ENCODE assay signal across 10 mouse cellular contexts in genomic region chr1:181728707-181729106, GRCm38 (mm10).
DNase-seq lines count a peak whose midpoint lies in the region; ATAC-seq and TF ChIP-seq lines count a peak whose summit lies in the region.
"Had no signal": no experiment of that assay in that cellular context is flagged by ENCODE, and none has a peak within 500 bp of the region (broad histone marks: within the 10 kb centered on the region; RNA-seq: fewer than 3 reads in every experiment).

No protein-coding gene starts in this region.

- DNase-seq in cerebellum, adult 2 months: no peak
- DNase-seq in cerebellum, adult 11-12 months: no peak
- peak; percentile 41 for DNase-seq in limb, embryonic 11.5 days (ENCODE audit: low spot score)
- no peak for DNase-seq in limb, embryonic 10.5 days (ENCODE audit: low spot score)
- peak; percentile 19 for DNase-seq in adrenal gland, postnatal 25 days
- DNase-seq in heart, postnatal 4 days: peak; percentile 43

- no peak overlapping the region for H3K9ac ChIP-seq in limb, embryonic 11.5 days (ENCODE audit: low read length)
- H3K9ac ChIP-seq: liver, embryonic 15.5 days had no signal

- no peak overlapping the region for H3K27ac ChIP-seq in cerebellum, adult 2 months (ENCODE audit: insufficient read depth, low read length)
- no peak overlapping the region for H3K27ac ChIP-seq in limb, embryonic 11.5 days (replicated peaks; ENCODE audit: low read depth, low read length)
- no peak overlapping the region for H3K27ac ChIP-seq in limb, embryonic 10.5 days
- H3K27ac ChIP-seq: liver, embryonic 15.5 days had no signal

- TF ChIP-seq POLR2A in cerebellum, adult 2 months (IDR thresholded peaks at IDR 0.05; ENCODE audit: borderline replicate concordance, insufficient read depth, low read length): no peak

- H3K27me3 ChIP-seq in cerebellum, adult 2 months (ENCODE audit: control insufficient read depth, insufficient read depth, low read length): no peaks in the 10 kb centered on the region
- no peaks in the 10 kb centered on the region for H3K27me3 ChIP-seq in limb, embryonic 11.5 days (ENCODE audit: control insufficient read depth, insufficient read depth, low read length)
- no peaks in the 10 kb centered on the region for H3K27me3 ChIP-seq in limb, embryonic 10.5 days (ENCODE audit: low read depth, poor library complexity, severe bottlenecking)
- H3K27me3 ChIP-seq: liver, embryonic 15.5 days had no signal

- whole genome bisulfite sequencing in cerebellum, adult 2 months: 56% methylated on average over 5 of the region's 5 CpGs
- 54% methylated on average over 5 of the region's 5 CpGs for WGBS in limb, embryonic 11.5 days
- WGBS in limb, embryonic 10.5 days: 60% methylated on average over 5 of the region's 5 CpGs

- H3K4me1 ChIP-seq in cerebellum, adult 2 months (ENCODE audit: control insufficient read depth, insufficient read depth, low read length): no peaks in the 10 kb centered on the region
- H3K4me1 ChIP-seq in limb, embryonic 11.5 days (ENCODE audit: control insufficient read depth, insufficient read depth, low read length): no peaks in the 10 kb centered on the region
- H3K4me1 ChIP-seq in limb, embryonic 10.5 days: no peaks in the 10 kb centered on the region
- H3K4me1 ChIP-seq: liver, embryonic 15.5 days had no signal

- no peaks in the 10 kb centered on the region for H3K9me3 ChIP-seq in limb, embryonic 11.5 days (ENCODE audit: control insufficient read depth, low read length)
- no peaks in the 10 kb centered on the region for H3K9me3 ChIP-seq in limb, embryonic 10.5 days (replicated peaks)
- H3K9me3 ChIP-seq: G1E; liver, embryonic 15.5 days had no signal

- H3K4me3 ChIP-seq in cerebellum, adult 2 months (replicated peaks; ENCODE audit: insufficient read depth, low read depth, low read length): no peak overlapping the region
- H3K4me3 ChIP-seq in limb, embryonic 11.5 days (ENCODE audit: low read depth, low read length): no peak overlapping the region
- no peak overlapping the region for H3K4me3 ChIP-seq in limb, embryonic 10.5 days
- H3K4me3 ChIP-seq: liver, embryonic 15.5 days had no signal

- ATAC-seq in limb, embryonic 11.5 days (ENCODE audit: insufficient number of reproducible peaks, low FRiP score, low TSS enrichment, low read depth): no peak
- peak; percentile 55; the same call in 1 of the 2 replicates for ATAC-seq in megakaryocyte progenitor cell, adult 5-6 weeks (replicated peaks; ENCODE audit: poor library complexity)
- ATAC-seq in granulocyte monocyte progenitor cell, adult 5-6 weeks (replicated peaks; ENCODE audit: poor library complexity, severe bottlenecking): no peak

- no peak overlapping the region for H3K4me2 ChIP-seq in limb, embryonic 11.5 days (ENCODE audit: low read depth, severe bottlenecking)
- H3K4me2 ChIP-seq: liver, embryonic 15.5 days had no signal

- peak; percentile 35 for TF ChIP-seq CTCF in cerebellum, adult 2 months (IDR thresholded peaks at IDR 0.05; ENCODE audit: borderline replicate concordance, insufficient read depth, low read depth, low read length)

- no peaks in the 10 kb centered on the region for H3K36me3 ChIP-seq in limb, embryonic 11.5 days (ENCODE audit: control insufficient read depth, insufficient read depth, low read length)
- H3K36me3 ChIP-seq in limb, embryonic 10.5 days: no peaks in the 10 kb centered on the region
- H3K36me3 ChIP-seq: G1E; liver, embryonic 15.5 days had no signal

Comparison
In these comparisons a context has a peak if more than half of its experiments do, and no peak if none do; other contexts are left out.
1. DNase-seq: peak in limb, embryonic 11.5 days (single experiment), adrenal gland, postnatal 25 days (single experiment) and heart, postnatal 4 days (single experiment); none in cerebellum, adult 2 months (0 of 2), cerebellum, adult 11-12 months (single experiment) and limb, embryonic 10.5 days (single experiment).